Mouse (Mus musculus) embryonic facial prominence, embryonic 10.5 days (tissue): Measurements from ENCODE around the gene Rab11fip2. TPM values are rescaled to one million over a fixed set of nuclear protein-coding genes. Genes with fewer than 3 reads are reported as not detected.

ENCODE experiments used
- DNase-seq: peaks from one replicate; pipeline ENCODE4 v3.0.0-alpha.2; 2017; ENCODE audit warnings: low spot score
- H3K27ac ChIP-seq: fragments of 300-500 bp; sonication (generic); replicated peaks from 2 replicates; pipeline ENCODE4 v1.5.1; 2016; ENCODE audit warnings: mild to moderate bottlenecking
- H3K27me3 ChIP-seq: fragments of 300-500 bp; sonication (generic); replicated peaks from 2 replicates; pipeline ENCODE4 v1.6.1; 2016; ENCODE audit warnings: low read depth, mild to moderate bottlenecking; ENCODE audit not compliant: poor library complexity, severe bottlenecking
- H3K36me3 ChIP-seq: fragments of 300-500 bp; sonication (generic); replicated peaks from 2 replicates; pipeline ENCODE4 v1.6.1; 2016; ENCODE audit warnings: mild to moderate bottlenecking, moderate library complexity
- H3K4me1 ChIP-seq: fragments of 300-500 bp; sonication (generic); 2 replicates; pipeline ENCODE4 v1.6.1; 2016
- H3K4me3 ChIP-seq: fragments of 300-500 bp; sonication (generic); 2 replicates; pipeline ENCODE4 v1.5.1; 2016; ENCODE audit warnings: mild to moderate bottlenecking, moderate library complexity
- H3K9me3 ChIP-seq: fragments of 300-500 bp; sonication (generic); 2 replicates; pipeline ENCODE4 v1.6.1; 2016; ENCODE audit warnings: mild to moderate bottlenecking
- WGBS: fragments of 180-500 bp; shearing (Covaris S2); methylation state at CpG from one replicate; pipeline ENCODE4 v1.1.7; 2016; 5-methylcytosine and 5-hydroxymethylcytosine counted together
- polyA plus RNA-seq: library from polyadenylated mRNA; unstranded; fragments of >200 nt; fragmentation: Nextera tagmentation; extraction: Ambion mirVana; gene quantifications from 2 replicates; pipeline ENCODE4 v1.2.1, GENCODE M21; 2016

The Rab11fip2 gene
- polyA plus RNA-seq, result 3.0 and 3.6 TPM in 2 replicates

DNA sequence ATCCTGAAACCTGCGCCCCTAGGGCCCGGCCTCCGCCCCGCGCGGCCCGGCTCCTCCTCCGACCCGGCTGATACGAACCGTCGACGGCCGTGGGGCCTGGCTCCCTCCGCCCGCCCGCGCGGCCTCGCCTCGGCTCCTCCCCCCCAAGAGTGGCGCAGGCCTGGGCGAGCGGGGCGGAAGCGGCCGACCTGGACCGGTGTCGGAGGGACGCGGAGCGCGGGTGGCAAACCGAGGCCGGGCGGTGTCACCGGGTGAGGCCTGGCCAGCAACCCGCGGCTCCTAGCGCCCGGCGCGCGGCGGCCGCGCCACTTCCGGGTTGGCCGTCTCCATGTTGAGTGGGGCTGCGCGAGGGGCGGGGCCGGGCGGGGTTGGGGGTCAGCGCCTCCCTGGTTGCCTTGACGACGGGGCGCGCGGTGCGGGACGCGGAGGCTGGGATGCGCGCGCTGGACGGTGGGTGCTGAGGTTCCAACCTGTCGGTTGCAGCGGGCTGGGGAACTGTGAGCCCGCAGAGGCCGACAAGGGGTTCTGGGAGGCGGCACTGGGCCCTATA lies at the start of gene Rab11fip2:
Rab11fip2 (minus strand) TSS at position 333 of the 550 bp plus-strand sequence.
- H3K9me3 ChIP-seq, result no peaks in the 10 kb centered on the region
- peak; percentile 96 for DNase-seq
- H3K27me3 ChIP-seq, result no peaks in the 10 kb centered on the region; the same call in 1 of the 2 replicates
- H3K4me3 ChIP-seq, result peak within 1 kb of the TSS; percentile 82
- under 1% methylated on average over 72 of the region's 72 CpGs for WGBS
- no peaks in the 10 kb centered on the region for H3K36me3 ChIP-seq
- peaks cover 36% of the 10 kb centered on the region for H3K4me1 ChIP-seq
- H3K27ac ChIP-seq, result peak within 1 kb of the TSS; percentile 97

DNA sequence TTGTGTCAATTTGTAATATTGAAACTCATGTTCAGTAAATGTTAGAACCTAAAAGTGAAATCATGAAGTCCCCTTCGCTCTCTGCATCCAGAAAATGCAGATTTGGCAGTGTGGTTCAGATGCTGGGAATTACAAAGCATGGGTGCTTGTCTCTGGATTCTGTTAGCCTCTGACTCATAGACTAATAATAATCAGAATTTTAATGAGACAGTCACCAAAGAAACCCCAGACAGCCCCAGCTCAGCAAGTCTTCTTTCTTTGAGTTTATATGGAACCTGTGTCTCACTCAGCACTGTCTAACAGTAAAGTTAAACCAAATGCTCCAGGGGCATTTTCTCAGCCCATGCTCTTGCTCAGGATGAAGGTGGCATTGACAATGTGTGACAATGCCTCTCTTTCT lies 38.1 kb upstream of the Rab11fip2 start:
- WGBS, result 92% methylated on average over 1 of the region's 1 CpGs
- H3K9me3 ChIP-seq, result no peaks in the 10 kb centered on the region

DNA sequence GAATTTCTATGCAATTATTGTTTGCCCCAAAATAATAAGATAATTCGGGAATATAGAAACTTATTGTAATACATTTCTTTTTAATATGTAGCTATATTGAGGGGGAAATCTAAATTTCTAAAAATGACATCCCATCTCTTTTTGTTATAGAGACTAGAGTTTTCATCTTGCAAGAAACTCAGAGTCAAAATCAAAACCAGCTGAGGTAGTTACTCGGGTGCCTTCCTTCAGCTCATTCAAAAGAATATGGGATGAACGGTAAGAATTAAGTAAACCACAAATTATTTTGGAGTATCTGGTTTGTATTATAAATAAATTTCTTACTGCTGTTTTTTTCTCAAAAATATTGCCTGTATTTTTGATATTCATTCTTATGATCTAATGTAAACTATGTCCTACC lies 11.5 kb upstream of the Rab11fip2 start:
- Histone ChIP-seq H3K27me3 (0 out of 2 replicates have a peak, but pooled peaks cover 4% of the 10 kb centered on the region), H3K4me1 (peaks cover 6% of the 10 kb centered on the region), H3K27ac (no peak overlapping the region), H3K4me3 (no peak overlapping the region), H3K9me3 (no peaks in the 10 kb centered on the region), H3K36me3 (no peaks in the 10 kb centered on the region)
- no peak for DNase-seq
- WGBS, result 66% methylated on average over 3 of the region's 3 CpGs

More for the DNA sequence above, 38.1 kb upstream of the Rab11fip2 start:
- no peak for DNase-seq
- H3K36me3 ChIP-seq, result no peaks in the 10 kb centered on the region
- H3K4me3 ChIP-seq, result no peak overlapping the region
- H3K27ac ChIP-seq, result no peak overlapping the region
- H3K27me3 ChIP-seq, result no peaks in the 10 kb centered on the region
- H3K4me1 ChIP-seq, result no peaks in the 10 kb centered on the region; the same call in 1 of the 2 replicates

DNA sequence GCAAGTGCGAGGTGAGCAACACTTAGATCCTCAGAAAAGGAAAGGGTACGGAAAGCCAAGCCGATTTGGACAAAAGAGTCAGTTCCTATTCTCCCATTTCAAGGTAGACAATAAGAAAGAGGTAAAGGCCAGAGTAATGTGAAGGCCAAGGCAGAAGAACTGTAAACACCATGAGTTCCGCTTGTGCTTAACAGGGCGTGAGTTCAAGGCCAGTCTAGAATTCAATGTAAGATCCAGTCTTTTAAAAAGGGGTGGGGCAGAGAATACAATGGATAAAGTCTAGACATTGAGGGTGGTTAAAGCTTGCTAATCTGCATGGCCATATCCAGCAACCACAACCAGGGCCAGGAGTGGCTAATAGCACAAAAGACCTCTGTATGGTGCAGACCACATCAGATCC lies 6.3 kb upstream of the Rab11fip2 start:
- WGBS, result 91% methylated on average over 5 of the region's 5 CpGs
- no peak for DNase-seq
- no peak overlapping the region for H3K4me3 ChIP-seq
- H3K9me3 ChIP-seq, result no peaks in the 10 kb centered on the region
- H3K4me1 ChIP-seq, result peaks cover 6% of the 10 kb centered on the region
- 0 out of 2 replicates have a peak, but pooled peaks cover 4% of the 10 kb centered on the region for H3K27me3 ChIP-seq
- no peak overlapping the region for H3K27ac ChIP-seq
- no peaks in the 10 kb centered on the region for H3K36me3 ChIP-seq

DNA sequence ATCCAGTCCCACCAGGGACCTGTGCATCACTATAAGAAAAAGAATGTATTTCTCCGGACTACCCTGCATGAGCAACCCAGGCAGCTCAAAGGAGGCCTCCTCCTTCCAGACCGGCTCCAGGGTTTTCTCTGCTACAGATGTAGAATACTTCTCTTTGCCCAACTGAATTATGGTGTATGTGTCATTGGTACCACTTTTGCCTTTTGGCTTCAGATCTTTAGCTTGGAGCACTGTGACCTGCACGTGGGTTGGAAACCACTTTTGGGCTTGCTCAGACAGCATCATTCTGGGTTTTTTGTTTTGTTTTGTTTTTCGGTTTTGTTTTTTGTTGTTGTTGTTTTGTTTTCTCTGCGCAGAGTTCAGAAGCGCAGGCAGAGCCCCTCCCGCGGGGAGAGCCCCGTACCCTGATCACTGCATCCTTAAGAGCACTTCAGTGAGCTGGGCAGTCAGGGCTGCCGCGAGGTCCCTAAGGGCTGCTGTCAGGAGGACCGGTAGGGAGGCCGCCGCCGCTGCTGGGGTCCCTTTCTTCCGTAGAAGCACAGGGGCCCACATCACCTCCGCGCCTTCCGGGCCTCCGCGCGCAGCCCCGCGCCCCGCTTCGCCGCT lies 635 bp downstream of the Rab11fip2 start:
- peaks cover 36% of the 10 kb centered on the region for H3K4me1 ChIP-seq
- WGBS, result 1% methylated on average over 27 of the region's 27 CpGs

DNA sequence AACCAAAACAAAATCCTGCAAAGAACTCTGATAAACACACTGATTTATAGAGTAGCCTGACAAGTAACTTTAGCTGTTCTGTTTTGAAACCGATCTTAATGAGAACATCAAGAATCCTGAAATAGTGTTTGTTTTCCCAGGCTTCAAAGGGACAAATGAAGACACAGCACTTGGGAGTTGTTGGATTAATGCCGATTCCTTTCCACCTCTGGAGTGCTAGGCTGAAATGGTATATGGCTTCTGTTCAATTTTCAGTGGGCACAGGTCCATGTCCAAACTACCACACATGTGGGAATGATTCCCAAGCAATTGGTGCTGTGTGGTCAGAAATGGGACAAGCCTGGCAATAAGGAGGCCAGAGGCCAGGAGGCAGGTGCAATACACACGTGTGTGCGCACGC lies 3.7 kb downstream of the Rab11fip2 start:
- H3K4me3 ChIP-seq, result no peak overlapping the region
- WGBS, result 77% methylated on average over 5 of the region's 5 CpGs
- no peaks in the 10 kb centered on the region for H3K9me3 ChIP-seq
- H3K27ac ChIP-seq, result no peak overlapping the region
- H3K4me1 ChIP-seq, result peaks cover 36% of the 10 kb centered on the region
- H3K36me3 ChIP-seq, result no peaks in the 10 kb centered on the region; the same call in 1 of the 2 replicates
- peak; percentile 17 for DNase-seq
- H3K27me3 ChIP-seq, result no peaks in the 10 kb centered on the region; the same call in 1 of the 2 replicates

More for the DNA sequence above, 635 bp downstream of the Rab11fip2 start:
- no peaks in the 10 kb centered on the region for H3K36me3 ChIP-seq
- no peak for DNase-seq
- H3K27me3 ChIP-seq, result no peaks in the 10 kb centered on the region; the same call in 1 of the 2 replicates
- H3K9me3 ChIP-seq, result no peaks in the 10 kb centered on the region
- peak overlapping the region; percentile 97 for H3K27ac ChIP-seq
- peak overlapping the region; percentile 82 for H3K4me3 ChIP-seq

DNA sequence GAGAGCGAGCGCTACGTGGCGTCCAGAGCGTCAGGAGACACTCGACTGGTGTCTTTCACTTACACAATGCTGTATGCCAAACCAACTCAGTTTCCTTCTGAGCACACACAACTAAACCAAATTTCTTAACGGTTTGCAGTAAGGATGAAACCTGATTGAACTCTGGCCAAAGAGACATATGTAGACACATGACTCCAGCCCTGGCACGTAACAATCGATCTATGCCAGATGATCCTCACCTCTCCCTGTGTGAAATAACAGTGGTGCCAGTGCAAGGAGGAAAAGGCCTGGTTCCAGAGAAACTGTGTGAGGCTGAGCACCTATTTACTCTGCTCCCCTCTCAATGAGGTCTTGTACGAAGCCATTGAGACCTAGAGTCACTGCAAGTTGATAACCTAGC lies 11.4 kb downstream of the Rab11fip2 start:
- Histone ChIP-seq H3K4me1 (no peaks in the 10 kb centered on the region), H3K27ac (no peak overlapping the region), H3K9me3 (no peaks in the 10 kb centered on the region), H3K36me3 (no peaks in the 10 kb centered on the region; the same call in 1 of the 2 replicates), H3K27me3 (no peaks in the 10 kb centered on the region), H3K4me3 (no peak overlapping the region)
- WGBS, result 88% methylated on average over 10 of the region's 10 CpGs
- no peak for DNase-seq

DNA sequence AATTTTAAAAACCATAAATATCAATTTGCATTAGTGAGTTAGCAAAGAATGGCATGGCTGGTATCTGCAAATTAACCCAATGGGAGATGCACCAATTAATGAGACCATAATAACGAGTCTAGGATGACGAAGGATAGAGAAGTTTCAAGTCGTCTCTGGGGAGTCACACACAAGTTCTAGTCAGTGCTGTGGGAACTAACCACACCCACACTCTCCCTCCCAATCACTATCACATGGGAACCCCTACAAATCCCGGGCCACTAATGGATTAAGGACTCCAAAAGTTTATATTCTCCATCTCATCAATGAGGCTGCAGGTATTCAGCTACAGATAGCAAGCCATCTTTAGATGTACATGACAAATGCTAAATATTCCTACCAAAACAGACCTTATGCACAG lies 14.8 kb downstream of the Rab11fip2 start:
- Histone ChIP-seq H3K4me3 (no peak overlapping the region), H3K27me3 (no peaks in the 10 kb centered on the region), H3K36me3 (no peaks in the 10 kb centered on the region), H3K27ac (no peak overlapping the region), H3K9me3 (no peaks in the 10 kb centered on the region), H3K4me1 (no peaks in the 10 kb centered on the region)
- WGBS, result 75% methylated on average over 4 of the region's 4 CpGs
- DNase-seq, result no peak

DNA sequence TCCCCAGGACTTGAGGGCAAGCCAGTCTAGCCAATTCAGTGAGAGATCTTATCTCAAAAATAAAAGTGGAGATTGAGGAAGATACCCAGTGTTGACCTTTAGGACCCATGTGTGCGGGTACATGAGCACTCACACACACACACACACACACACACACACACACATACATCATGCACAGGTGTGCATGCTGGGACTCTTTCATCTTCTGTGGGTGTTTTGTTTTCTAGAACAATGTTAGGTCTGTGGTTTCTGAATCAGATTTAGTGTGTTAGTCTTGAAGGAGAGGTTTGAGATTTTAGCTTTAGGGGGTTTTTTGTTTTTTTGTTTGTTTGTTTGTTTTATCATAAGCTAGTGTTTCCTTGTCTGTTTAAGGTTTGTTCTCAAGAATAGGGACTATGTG lies 17.3 kb downstream of the Rab11fip2 start:
- H3K27ac ChIP-seq, result no peak overlapping the region
- 95% methylated on average over 1 of the region's 1 CpGs for WGBS
- H3K4me1 ChIP-seq, result no peaks in the 10 kb centered on the region
- H3K9me3 ChIP-seq, result no peaks in the 10 kb centered on the region
- no peaks in the 10 kb centered on the region for H3K36me3 ChIP-seq
- no peaks in the 10 kb centered on the region for H3K27me3 ChIP-seq
- H3K4me3 ChIP-seq, result no peak overlapping the region
- DNase-seq, result no peak

DNA sequence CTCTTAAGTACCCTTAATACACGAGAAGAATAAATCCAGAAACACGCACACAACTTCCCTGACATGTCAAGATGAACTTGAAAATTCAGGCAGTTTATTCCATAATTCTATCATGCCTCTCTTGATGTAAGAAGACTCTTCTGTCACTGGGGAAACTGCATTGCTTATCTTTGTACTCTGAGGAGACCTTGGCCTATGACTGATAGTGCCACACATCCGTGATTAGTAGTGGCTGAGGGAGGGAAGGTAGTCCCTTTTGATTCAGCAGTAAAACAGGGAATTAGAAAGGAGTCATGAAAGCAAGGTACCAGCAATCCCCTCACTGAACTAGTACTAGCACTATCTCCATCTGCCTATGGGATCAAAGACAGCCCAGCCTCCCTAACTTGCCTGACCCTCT lies 22.6 kb downstream of the Rab11fip2 start:
- H3K9me3 ChIP-seq, result no peaks in the 10 kb centered on the region
- 80% methylated on average over 3 of the region's 3 CpGs for WGBS

DNA sequence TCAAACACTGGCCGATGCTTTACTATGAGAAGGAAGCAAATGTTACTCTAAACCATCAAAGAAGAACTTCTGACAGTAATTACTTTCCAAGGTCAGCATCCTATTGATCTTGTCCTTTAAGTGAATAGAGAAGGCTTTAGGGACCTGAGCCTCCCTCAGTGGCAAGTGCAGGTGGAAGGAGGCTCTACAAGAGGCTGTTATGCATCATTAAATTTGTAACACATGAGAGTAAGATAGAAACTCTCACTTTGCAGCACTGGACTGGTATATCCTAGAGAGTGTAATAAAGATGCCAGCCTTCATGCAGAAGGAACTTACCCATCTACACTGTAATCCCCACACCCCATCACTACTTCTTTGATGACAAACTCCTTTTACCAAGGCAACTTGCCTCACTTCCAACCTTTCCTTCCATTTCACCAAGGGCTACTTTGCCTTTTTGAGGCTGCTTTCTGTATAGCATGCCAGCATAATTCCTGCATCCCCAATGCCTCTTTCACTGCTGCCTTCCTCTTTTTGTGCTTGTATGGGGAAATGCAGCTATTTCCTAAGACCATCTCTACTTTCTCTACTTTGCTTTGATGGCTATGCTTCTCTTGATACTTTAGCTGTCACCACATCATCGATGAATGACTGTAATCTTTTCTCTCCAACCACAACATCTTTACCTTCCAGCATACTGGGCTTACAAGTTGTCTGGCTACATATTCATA lies 25.4 kb downstream of the Rab11fip2 start:
- WGBS, result 77% methylated on average over 2 of the region's 2 CpGs
- no peaks in the 10 kb centered on the region for H3K27me3 ChIP-seq

More for the DNA sequence above, 22.6 kb downstream of the Rab11fip2 start:
- DNase-seq, result no peak
- Histone ChIP-seq H3K36me3 (no peaks in the 10 kb centered on the region), H3K4me3 (no peak overlapping the region), H3K27me3 (no peaks in the 10 kb centered on the region), H3K4me1 (no peaks in the 10 kb centered on the region), H3K27ac (no peak overlapping the region)

DNA sequence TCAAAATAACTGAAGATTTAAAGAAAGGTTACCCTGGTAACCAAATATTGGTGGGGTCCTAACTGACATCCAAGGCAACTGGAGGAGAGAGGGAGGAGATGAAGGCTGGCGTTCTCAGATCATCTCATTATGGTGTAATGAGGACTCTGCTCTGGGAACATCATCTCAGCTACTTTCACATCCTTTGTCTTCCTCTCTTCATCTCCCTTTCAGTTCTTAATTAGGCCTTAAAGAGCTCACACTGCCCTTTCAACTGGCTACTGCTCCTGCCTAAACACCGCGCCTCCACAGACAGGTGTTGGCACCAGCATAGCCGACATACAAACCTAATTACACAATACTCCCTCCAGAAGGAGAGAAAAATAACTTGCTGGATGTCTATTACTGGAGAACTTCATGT lies 31.9 kb downstream of the Rab11fip2 start:
- Histone ChIP-seq H3K4me3 (no peak overlapping the region), H3K36me3 (peaks cover 4% of the 10 kb centered on the region), H3K27me3 (no peaks in the 10 kb centered on the region), H3K9me3 (no peaks in the 10 kb centered on the region), H3K27ac (no peak overlapping the region), H3K4me1 (0 out of 2 replicates have a peak, but pooled peaks cover 3% of the 10 kb centered on the region)
- 62% methylated on average over 4 of the region's 4 CpGs for WGBS
- no peak for DNase-seq

More for the DNA sequence above, 25.4 kb downstream of the Rab11fip2 start:
- H3K4me1 ChIP-seq, result 0 out of 2 replicates have a peak, but pooled peaks cover 3% of the 10 kb centered on the region
- no peaks in the 10 kb centered on the region for H3K9me3 ChIP-seq
- no peak for DNase-seq
- H3K27ac ChIP-seq, result no peak overlapping the region
- no peak overlapping the region for H3K4me3 ChIP-seq
- H3K36me3 ChIP-seq, result no peaks in the 10 kb centered on the region
